Mouse (Mus musculus) neural tube, embryonic 10.5 days (tissue): ENCODE measurements around the gene Mpp2.

Source experiments
- DNase-seq: peaks from one replicate; pipeline ENCODE4 v3.0.0-alpha.2; 2017; ENCODE audit warnings: low spot score; ENCODE audit errors: extremely low spot score

Mpp2 gene

DNA sequence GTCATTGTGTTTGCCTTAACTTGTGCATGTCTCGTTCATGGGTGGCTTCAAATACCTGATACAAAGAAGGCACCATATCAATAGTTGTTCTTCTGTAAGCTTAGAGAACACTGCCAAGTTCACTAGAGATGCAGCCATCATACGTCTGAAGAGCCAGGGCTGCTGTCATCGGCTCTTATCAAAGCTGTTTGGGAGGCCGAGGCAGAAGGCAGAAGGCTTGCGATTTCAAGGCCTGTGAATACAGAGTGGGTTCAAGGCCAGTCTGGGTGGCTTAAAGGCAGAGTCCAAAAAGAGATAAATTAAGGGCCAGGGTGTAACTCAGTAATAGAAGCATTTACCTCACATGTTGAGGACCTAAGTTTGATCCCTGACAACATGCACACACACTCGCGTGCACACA lies 52.0 kb downstream of the Mpp2 start:
- no peak for DNase-seq

DNA sequence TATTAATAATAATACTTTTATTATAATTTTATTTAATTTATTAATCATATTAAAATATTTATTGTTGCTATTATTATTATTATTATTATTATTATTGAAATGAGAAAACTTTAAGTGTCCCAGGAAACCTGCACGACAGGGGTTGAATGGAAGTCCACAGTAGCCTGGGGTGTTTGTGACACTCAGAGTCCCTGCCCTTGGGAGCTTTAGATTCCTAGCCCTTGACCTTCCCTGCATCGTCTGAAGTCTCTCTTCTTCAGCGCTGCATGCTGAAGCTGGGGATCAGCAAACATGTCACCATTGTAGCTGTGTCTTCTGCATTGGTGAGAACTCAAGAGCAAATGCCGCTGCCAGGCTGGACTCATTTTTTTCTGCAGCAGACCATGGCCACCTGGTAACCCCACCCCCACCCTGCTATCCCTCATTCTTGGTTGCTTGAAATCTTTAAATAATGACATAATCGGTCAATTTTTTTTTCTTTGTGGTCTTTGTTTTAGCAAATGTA lies 52.8 kb downstream of the Mpp2 start:
- DNase-seq: no peak

DNA sequence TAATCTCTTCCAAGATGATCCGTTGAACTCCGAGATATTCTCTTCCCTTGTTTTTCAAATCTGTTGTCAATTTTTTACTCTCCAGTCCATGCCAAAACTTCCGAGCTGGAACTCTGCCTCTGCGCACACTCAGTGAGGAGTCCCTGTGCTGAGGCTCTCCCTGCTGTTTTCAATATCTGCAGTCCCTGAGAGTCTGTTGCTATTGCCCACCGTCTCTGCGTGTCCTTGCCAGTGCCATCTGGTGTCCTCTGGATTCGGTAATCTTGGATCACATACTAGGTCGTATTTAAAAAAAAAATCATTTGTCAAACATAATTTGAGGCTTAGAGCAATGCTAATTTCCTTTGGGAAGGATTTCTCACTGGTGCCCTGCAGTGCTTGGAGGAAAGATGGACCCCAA lies 53.4 kb downstream of the Mpp2 start:
- DNase-seq: no peak

DNA sequence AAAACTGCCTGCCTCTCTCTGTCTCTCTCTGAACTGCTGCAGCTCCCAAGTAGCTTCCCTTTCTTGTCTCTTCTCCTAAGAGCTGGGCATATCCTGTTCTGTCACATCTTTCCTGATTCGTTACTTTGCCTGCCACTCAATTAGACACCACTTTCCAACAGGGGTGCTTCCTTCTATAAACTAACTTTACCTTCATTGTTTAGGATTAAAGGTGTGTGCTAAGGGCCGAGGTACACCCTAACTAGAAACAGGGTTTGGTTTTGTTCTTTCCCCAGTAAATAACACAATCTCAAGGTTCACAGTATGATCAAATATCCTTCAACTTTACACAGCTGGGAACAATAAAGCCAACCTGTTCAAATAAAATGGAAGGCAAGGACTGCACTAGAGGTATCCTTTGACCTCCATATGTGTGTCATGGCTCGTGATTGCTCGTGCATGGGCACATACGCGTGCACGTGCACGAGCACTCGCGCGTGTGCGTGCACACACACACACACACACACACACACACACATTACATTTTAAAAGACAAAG lies 55.2 kb downstream of the Mpp2 start:
- no peak for DNase-seq

DNA sequence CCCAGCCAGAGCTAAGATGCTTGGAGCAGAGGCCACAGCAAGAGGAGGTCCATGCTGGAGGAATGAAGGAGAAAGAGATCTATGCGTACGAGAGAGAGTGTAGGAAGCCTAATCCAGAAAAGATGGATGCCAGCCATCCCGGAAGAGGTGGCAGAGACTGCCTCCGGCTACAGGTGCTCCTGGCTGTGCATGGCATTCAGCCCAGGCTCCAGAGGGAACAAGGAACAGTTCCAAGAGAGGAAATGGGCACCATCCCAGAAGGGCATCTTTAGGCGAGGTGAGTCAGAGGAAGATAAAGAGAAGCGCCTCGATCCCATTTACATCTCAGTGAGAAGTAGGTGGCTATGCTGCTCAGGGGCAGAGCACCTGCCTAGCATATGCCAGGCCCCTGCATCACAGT lies 57.2 kb downstream of the Mpp2 start:
- DNase-seq: no peak

DNA sequence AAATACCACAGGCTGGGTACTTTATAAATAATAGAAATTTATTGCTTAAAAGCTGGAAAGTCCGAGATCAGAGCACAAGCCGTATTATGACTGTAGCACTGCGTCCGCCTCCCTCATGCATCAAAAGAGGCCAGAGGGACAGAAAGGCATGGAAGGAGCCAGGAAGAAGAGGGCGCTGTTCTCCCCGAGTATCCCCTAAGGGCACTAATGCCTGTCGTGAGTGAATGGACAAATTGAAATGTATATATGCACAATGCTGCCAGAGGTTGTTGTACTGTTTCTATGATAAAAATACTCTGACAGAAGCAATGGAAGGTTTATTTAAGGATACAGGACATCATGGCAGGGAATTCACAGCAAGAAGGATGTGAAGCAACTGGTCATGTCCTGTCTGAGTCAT lies 58.3 kb downstream of the Mpp2 start:
- no peak for DNase-seq

DNA sequence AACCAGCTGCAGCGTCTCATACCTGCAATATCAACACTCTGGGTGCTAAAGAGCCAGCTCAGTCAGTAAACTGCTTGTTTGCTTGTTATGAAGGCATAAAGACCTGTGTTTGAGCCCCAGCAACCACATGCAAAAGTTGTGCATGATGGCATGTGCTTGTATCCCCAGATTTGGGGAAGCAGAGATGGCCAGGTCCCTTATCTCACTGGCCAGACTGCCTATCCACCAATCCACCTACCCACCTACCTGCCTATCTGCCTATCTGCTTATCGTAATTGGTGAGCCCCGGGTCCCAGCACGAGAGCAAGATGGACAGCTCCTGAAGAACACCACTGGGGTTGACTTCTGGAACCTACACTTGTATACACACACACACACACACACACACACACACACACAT lies 59.0 kb downstream of the Mpp2 start:
- no peak for DNase-seq

DNA sequence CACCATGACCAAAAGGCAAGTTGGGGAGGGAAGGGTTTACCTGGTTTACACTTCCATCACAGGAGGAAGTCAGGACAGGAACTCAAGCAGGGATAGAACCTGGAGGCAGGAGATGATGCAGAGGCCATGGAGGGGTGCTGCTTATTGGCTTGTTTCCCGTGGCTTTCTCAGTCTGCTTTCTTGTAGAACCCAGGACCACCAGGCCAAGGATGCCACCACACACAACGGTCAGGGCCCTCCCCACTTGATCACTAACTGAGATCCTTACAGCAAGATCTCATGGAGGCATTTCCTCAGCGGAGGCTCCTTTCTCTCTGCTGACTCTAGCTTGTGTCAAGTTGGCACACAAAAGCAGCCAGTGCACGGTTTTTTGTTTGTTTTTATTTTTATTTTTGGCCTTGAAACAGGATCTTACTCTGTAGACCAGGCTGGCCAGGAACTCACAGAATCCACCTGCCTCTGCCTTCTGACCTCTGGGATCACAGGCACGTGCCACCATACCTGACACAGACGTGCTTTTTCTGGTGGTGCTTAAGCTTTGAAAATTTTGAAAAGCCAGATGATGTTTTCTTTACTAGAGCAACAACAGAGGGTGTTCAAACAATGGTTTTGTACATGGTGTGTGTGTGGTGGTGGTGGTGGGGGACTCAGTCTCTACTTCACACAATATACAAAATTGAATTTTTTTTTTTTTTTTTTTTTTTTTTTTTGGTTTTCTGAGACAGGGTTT lies 60.1 kb downstream of the Mpp2 start, which contains the start of gene Mpp3:
Gene Mpp3, minus strand, starts transcription at position 375 of the 730 bp plus-strand sequence.
- DNase-seq: no peak

DNA sequence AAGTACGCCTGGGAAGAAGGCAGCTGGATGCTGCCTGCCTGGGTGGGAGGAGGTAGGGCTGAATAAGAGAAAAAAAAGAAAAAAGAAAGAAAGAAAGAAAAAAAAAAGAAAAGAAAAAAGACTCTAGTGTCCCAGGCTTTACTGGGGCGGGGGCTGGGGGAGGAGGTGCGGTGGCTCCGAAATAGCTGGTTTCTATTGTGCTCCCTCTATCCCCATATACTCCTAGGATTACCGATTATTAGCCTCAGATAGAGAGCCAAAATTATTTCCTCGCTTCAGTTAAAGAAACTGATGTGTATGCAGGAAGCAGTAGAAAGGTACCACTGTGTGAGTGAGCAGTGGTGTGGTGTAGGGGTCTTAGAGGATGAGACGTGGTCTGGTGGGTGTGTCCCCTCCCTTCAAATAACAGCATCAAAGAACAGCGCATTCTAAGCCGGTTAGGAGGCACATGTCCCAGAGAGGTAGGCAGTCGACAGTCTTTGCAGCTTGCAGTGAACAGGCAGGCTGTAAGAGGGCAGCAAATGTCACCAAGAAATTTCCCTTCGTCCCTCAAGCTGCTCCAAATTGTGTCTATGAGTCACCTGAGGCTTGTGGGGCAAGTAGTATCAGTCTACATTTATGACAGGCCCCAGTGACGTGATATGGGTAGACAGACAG lies 60.8 kb downstream of the Mpp2 start:
- DNase-seq: peak; percentile 36

DNA sequence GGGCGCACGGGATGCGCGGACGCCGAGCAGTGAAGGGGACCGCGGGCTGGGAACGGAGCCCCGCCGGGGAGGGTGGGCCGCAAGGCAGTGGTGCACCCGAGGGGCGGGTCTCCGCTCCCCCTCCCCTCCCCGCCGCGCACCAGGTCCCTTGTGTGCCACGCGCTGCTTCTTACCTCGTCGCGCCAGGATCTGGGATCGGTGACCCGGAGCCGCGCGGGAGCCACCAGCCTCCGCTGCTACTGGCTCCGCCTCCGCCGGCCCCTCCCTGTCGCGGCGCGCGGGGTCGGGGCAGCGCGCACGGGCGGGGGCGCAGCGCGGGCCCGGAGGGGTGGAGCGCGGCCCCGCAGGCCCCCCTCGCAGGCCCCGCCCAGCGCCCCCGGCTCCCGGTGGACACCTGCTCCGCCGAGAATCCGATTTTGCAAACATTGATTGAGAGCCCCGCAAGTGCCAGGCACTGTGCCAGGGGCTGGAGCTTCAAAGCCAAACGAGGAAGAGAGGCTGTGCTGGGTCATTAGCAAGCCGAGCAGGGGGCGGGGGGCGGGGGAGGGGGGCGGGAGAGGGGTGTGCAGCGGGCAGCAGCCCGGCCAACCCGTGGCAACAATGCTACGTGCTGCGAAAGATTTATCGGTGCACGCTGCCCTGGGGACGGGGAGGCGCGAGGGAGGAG lies 61.5 kb downstream of the Mpp2 start:
- peak; percentile 89 for DNase-seq

DNA sequence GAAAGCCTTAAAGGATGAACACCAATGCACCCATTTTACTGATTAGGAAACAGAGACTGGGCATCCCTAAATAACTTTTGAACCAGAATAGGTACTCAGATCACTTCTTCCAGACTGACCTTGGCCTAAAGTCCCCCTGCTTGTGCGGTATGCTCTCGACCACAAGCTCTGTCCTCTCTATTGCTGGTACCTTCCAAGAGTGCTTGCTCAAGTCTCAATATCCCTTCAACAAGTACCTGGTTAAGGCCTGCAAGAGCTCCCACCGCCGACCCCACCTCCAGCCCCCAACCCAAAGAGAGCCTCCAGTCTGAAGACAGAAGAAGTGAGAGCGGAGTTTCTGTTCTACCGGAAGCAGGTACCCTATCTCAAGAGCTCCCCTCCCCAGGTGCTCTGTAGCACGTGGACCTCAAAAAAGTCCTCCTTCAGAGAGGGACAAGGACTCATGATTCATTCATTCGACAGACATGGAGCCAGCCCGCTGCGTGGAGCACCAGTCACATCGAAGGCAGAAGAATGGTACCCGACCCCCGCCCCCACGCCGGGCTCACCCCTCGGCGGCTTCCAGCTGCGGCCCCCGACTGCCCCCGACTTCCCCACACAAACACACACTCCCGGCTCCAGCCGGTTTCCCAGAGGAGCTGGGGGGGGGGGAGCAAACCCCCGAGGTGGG lies 62.2 kb downstream of the Mpp2 start:
- DNase-seq: no peak

DNA sequence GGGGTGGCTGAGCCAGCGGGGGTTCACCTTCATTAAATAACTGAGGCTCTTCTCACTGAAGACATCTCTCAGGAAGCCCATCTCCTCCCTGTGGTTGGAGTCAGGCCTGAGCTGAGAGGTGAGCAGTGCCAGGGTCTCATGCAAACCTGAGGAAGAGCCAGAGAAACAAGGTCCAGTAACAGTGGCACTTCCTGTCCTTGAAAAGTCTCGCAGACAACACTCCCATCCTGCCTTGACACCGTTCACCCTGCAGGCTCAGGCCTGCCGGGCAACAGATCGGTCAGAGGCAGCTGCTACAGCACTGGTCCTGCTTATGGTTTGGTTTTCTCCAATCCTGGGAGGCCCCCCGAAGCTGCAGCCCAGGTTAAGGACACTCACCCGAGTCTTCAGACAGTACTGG lies 63.0 kb downstream of the Mpp2 start:
- no peak for DNase-seq

DNA sequence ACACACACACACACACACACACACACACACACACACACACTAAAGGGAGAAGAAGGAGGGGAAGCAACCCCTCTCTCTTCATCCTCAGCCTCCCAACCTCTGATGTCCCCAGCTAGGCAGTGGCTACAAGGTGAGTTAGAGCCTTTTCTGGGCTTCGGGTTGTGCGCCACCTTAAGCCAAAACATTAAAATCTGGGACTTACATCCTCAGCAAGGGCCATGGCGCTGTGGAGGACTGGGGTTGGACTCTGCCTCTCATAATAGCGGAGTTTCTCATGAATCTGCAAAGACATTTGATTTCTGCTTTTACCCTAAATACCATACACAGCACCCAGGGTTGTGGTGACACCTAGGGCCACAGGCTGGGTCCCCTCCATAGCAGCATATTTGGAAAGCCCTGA lies 63.4 kb downstream of the Mpp2 start:
- no peak for DNase-seq

DNA sequence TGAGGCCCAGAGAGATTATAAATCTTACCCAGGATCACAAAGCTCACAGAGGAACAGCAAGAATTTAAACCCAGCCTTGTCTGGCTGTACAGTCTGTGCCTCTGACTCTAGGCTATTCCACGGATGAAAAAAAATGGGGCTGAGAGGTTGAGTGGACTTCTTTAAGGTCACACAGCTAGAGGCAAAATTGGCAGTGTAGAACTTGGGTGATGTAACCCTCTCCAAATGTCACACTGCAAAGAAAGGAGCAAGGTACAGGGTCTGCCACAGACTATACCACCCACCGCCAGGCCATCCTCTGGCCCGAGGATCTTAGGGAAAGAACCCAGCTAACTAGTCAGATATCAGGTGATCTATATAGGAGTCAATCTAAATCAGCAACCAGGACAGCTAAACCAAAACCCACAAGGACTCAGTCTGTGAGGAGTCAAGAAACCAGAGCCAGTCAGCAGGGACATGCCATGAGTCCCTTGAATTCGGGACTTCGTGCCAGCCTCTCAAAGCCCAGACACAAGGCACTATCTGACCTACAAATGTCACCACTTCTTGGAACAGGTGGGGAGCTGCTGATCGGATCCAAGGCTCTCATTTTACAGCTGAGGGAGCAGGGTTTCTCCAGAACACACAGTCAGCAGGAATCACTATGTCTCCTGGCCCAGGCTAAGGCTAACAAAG lies 64.1 kb downstream of the Mpp2 start:
- DNase-seq: no peak

DNA sequence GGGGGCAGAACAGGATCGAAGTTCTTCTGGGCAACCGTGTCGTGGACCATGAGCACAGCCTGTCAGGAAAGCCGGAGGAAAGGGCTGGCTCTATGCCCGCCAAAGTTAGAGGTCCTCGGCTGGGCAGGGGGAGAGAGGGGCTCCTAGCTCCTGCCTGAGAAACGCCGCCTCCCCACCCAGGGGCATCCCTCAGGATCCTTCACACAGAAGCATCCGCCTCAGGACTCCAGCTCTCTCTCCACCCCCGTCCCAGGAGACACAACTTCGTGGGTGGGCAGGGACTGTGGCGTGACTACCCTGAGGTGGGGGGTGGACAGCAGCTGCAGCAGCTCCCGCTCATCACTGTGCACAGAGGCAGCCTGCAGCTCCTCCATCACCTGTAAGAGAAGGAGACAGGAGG lies 64.9 kb downstream of the Mpp2 start:
- no peak for DNase-seq

DNA sequence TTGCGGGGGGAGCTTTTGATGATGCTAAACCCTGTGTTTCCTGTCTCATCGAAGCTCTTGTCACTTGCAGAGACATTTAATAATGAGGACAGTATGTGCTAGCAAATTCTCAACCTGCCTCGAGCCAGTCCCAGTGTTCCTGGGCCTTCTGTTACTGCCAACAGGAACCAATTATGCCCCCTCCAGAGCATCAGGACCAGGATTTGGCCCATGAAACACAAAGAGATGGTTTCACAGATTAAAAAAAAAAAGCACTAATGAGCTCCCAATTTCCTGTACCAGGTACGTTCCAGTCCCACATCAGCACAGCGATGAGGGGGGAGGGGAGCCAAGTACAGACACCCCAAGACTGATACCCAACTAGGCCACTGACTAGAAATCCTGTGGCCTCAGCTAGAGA lies 67.1 kb downstream of the Mpp2 start:
- DNase-seq: no peak

DNA sequence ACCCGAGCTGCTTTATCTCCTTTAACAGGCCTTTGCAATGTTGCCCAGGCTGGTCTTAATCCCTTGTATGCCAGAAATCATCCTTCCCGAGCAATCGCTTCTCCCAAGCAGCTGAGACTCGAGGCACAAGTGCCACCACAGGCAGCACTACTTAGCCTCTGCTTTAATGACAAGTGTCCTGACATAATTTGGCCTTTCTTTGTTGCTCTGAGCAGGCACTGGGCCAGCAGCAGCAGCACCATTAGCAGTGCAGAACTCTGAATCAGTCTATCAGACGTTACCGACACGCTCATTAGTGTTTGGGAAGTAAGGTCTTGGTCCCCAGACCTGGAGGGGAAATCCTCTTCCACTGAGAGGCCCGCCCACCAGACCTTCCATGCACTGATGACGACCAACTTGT lies 68.6 kb downstream of the Mpp2 start:
- no peak for DNase-seq

DNA sequence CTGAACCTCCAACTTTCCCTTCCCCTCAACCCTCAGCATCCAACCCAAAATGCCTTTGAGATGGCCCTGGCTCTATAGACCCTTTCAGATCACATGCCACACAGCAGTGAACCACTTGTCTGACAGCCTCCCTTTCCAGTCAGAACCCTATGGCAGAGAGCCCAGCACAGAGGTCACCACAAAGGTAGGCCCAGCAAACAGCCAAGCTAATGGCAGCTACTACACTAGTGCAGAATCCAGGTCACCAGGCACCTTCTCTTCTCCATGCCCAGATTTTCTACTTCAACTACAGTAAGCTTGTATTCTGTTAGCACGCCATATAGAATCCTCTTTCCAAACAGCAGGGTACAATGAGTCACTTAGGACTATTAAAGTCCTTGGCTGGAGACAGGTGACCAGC lies 72.2 kb downstream of the Mpp2 start:
- DNase-seq: no peak

DNA sequence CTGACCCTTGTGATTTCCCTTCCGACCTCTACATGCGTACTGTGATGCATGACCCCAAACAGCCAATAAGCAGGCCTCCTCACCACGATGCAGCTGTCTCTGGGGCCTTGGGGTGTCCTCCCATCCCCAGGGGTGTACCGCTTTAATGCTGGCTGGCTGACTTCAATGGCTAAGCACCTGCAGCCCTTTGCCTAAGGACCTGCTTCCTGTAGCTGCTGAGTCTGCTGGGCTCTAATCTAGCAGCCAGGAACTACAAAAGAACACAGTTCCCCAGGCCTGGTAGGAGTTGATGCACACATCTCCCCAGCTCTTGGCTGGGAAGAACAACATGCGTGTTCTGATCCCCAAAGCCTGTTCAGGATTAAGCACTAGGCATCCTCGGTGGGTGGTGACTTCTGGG lies 72.8 kb downstream of the Mpp2 start:
- no peak for DNase-seq

DNA sequence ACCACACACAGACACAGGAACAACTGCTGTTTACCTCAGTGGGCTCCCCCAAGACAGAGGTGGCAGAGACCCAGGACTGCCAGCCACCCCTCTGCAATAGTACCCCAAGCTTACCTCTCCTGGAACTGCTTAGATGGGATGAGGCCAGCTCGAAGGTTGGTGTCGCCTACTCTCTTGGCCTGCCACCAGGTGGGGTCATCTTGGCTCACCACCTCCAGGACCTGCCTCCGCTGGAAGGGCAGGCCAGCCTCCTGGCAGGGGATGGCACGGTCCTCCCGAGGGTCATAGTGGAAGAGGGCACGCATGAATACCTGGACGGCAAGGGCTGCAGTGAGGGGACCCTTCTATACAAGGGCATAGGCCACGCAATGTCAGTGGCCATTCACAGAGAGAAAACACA lies 75.1 kb downstream of the Mpp2 start:
- no peak for DNase-seq

DNA sequence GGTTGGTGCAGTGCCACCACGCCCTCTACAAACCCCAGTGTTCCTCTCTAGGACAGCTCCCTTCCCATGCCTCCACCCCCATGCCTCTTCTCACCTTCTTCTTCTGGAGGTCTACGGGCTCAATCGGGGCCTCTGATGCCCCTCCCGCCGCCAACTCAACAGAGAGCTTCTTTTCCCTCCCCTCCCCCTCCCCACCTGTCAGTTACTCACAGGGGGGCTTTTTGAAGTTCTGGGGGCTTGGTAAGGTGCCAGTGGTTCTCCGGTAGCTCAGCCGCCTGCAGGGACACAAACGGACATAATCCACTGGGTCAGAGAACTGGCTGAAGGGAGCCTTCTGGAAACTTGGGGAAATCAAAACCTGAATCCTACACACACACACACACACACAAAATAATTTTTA lies 76.8 kb downstream of the Mpp2 start:
- no peak for DNase-seq
